Mouse (Mus musculus): ENCODE data around the gene Cdrt4. TPM values are rescaled to one million over a fixed set of nuclear protein-coding genes. Genes with fewer than 3 reads are reported as not detected.

Gene Cdrt4
- polyA plus RNA-seq, 1 experiment from 2014 or later, result not detected

- Histone ChIP-seq H3K4me1 (peaks cover 5% of the 10 kb centered on the region), H3K27ac (peak overlapping the region; percentile 63), H3K27me3 (replicated peaks) (no peaks in the 10 kb centered on the region), H3K9ac (no peak overlapping the region; the same call in 1 of the 2 replicates), H3K36me3 (replicated peaks) (no peaks in the 10 kb centered on the region), H3K9me3 (no peaks in the 10 kb centered on the region), H3K4me3 (peak overlapping the region; percentile 36), H3K4me2 (peak overlapping the region; percentile 47)
- WGBS, result 28% methylated on average over 25 of the region's 25 CpGs
- ATAC-seq (replicated peaks), result peak; percentile 94
Observed at GRCm38 (mm10) chr11:62921052-62921977, 29.7 kb upstream of the Cdrt4 start.

- Histone ChIP-seq H3K4me3 (no peak overlapping the region), H3K27me3 (replicated peaks) (no peaks in the 10 kb centered on the region), H3K36me3 (replicated peaks) (no peaks in the 10 kb centered on the region), H3K9me3 (no peaks in the 10 kb centered on the region), H3K4me1 (peaks cover 5% of the 10 kb centered on the region), H3K4me2 (no peak overlapping the region), H3K27ac (no peak overlapping the region), H3K9ac (no peak overlapping the region)
- no peak for ATAC-seq (replicated peaks)
- WGBS, result 95% methylated on average over 6 of the region's 6 CpGs
Observed at GRCm38 (mm10) chr11:62924091-62924761, 26.8 kb upstream of the Cdrt4 start.

GRCm38 (mm10) chr11:62929799-62930198, 21.2 kb upstream of the Cdrt4 start:
- no peaks in the 10 kb centered on the region for H3K27me3 ChIP-seq (replicated peaks)
- 80% methylated on average over 3 of the region's 3 CpGs for WGBS
- H3K36me3 ChIP-seq (replicated peaks), result no peaks in the 10 kb centered on the region
- H3K4me2 ChIP-seq, result no peak overlapping the region
- H3K4me1 ChIP-seq, result no peaks in the 10 kb centered on the region
- no peak for ATAC-seq (replicated peaks)
- no peaks in the 10 kb centered on the region for H3K9me3 ChIP-seq
- H3K4me3 ChIP-seq, result no peak overlapping the region
- no peak overlapping the region for H3K27ac ChIP-seq
- H3K9ac ChIP-seq, result no peak overlapping the region

GRCm38 (mm10) chr11:62930574-62930973, 20.4 kb upstream of the Cdrt4 start:
- no peaks in the 10 kb centered on the region for H3K4me1 ChIP-seq
- WGBS, result 87% methylated on average over 4 of the region's 4 CpGs
- H3K4me3 ChIP-seq, result no peak overlapping the region
- no peaks in the 10 kb centered on the region for H3K27me3 ChIP-seq (replicated peaks)
- no peak for ATAC-seq (replicated peaks)
- H3K9ac ChIP-seq, result no peak overlapping the region
- H3K9me3 ChIP-seq, result no peaks in the 10 kb centered on the region
- no peak overlapping the region for H3K27ac ChIP-seq
- no peaks in the 10 kb centered on the region for H3K36me3 ChIP-seq (replicated peaks)
- H3K4me2 ChIP-seq, result no peak overlapping the region

- no peak for ATAC-seq (replicated peaks)
- 85% methylated on average over 5 of the region's 5 CpGs for WGBS
Observed at GRCm38 (mm10) chr11:62931141-62931540, 19.9 kb upstream of the Cdrt4 start.

GRCm38 (mm10) chr11:62933099-62933498, 17.9 kb upstream of the Cdrt4 start:
- Histone ChIP-seq H3K4me2 (no peak overlapping the region), H3K27ac (no peak overlapping the region), H3K27me3 (replicated peaks) (no peaks in the 10 kb centered on the region), H3K4me1 (no peaks in the 10 kb centered on the region), H3K9ac (no peak overlapping the region), H3K4me3 (no peak overlapping the region), H3K36me3 (replicated peaks) (no peaks in the 10 kb centered on the region), H3K9me3 (no peaks in the 10 kb centered on the region)
- ATAC-seq (replicated peaks), result no peak
- 93% methylated on average over 9 of the region's 9 CpGs for WGBS

More at GRCm38 (mm10) chr11:62931141-62931540, 19.9 kb upstream of the Cdrt4 start:
- Histone ChIP-seq H3K36me3 (replicated peaks) (no peaks in the 10 kb centered on the region), H3K4me2 (no peak overlapping the region), H3K27ac (no peak overlapping the region), H3K9me3 (no peaks in the 10 kb centered on the region), H3K4me1 (no peaks in the 10 kb centered on the region), H3K4me3 (no peak overlapping the region), H3K27me3 (replicated peaks) (no peaks in the 10 kb centered on the region), H3K9ac (no peak overlapping the region)

GRCm38 (mm10) chr11:62934795-62935514, 16.0 kb upstream of the Cdrt4 start:
- ATAC-seq (replicated peaks), result no peak
- Histone ChIP-seq H3K27ac (no peak overlapping the region), H3K4me2 (no peak overlapping the region), H3K36me3 (replicated peaks) (no peaks in the 10 kb centered on the region), H3K4me3 (no peak overlapping the region), H3K27me3 (replicated peaks) (no peaks in the 10 kb centered on the region), H3K9ac (no peak overlapping the region), H3K4me1 (no peaks in the 10 kb centered on the region), H3K9me3 (no peaks in the 10 kb centered on the region)
- 90% methylated on average over 11 of the region's 11 CpGs for WGBS

- no peak overlapping the region for H3K4me3 ChIP-seq
- H3K4me2 ChIP-seq, result no peak overlapping the region
- no peaks in the 10 kb centered on the region for H3K4me1 ChIP-seq
- WGBS, result 88% methylated on average over 6 of the region's 6 CpGs
- no peaks in the 10 kb centered on the region for H3K9me3 ChIP-seq
- H3K27ac ChIP-seq, result no peak overlapping the region
- no peak for ATAC-seq (replicated peaks)
- no peak overlapping the region for H3K9ac ChIP-seq
- H3K36me3 ChIP-seq (replicated peaks), result no peaks in the 10 kb centered on the region
- no peaks in the 10 kb centered on the region for H3K27me3 ChIP-seq (replicated peaks)
Observed at GRCm38 (mm10) chr11:62937986-62938385, 13.0 kb upstream of the Cdrt4 start.

- ATAC-seq (replicated peaks), result no peak
- Histone ChIP-seq H3K4me3 (no peak overlapping the region), H3K9ac (no peak overlapping the region), H3K36me3 (replicated peaks) (no peaks in the 10 kb centered on the region), H3K4me1 (no peaks in the 10 kb centered on the region), H3K4me2 (no peak overlapping the region), H3K27me3 (replicated peaks) (no peaks in the 10 kb centered on the region), H3K9me3 (no peaks in the 10 kb centered on the region), H3K27ac (no peak overlapping the region)
- WGBS, result 68% methylated on average over 5 of the region's 5 CpGs
Observed at GRCm38 (mm10) chr11:62938921-62939320, 12.1 kb upstream of the Cdrt4 start.

GRCm38 (mm10) chr11:62940176-62940575, 10.8 kb upstream of the Cdrt4 start:
- H3K36me3 ChIP-seq (replicated peaks), result no peaks in the 10 kb centered on the region
- 95% methylated on average over 3 of the region's 3 CpGs for WGBS
- H3K27me3 ChIP-seq (replicated peaks), result no peaks in the 10 kb centered on the region

GRCm38 (mm10) chr11:62943538-62943937, 7.5 kb upstream of the Cdrt4 start:
- WGBS, result 79% methylated on average over 6 of the region's 6 CpGs
- H3K9me3 ChIP-seq, result no peaks in the 10 kb centered on the region
- ATAC-seq (replicated peaks), result no peak
- no peak overlapping the region for H3K4me3 ChIP-seq
- H3K36me3 ChIP-seq (replicated peaks), result no peaks in the 10 kb centered on the region
- no peak overlapping the region for H3K9ac ChIP-seq
- no peaks in the 10 kb centered on the region for H3K27me3 ChIP-seq (replicated peaks)
- H3K4me2 ChIP-seq, result no peak overlapping the region
- no peak overlapping the region for H3K27ac ChIP-seq
- no peaks in the 10 kb centered on the region for H3K4me1 ChIP-seq

More at GRCm38 (mm10) chr11:62940176-62940575, 10.8 kb upstream of the Cdrt4 start:
- Histone ChIP-seq H3K9ac (no peak overlapping the region), H3K4me3 (no peak overlapping the region), H3K9me3 (no peaks in the 10 kb centered on the region), H3K4me2 (no peak overlapping the region), H3K27ac (no peak overlapping the region), H3K4me1 (no peaks in the 10 kb centered on the region)
- no peak for ATAC-seq (replicated peaks)

- Histone ChIP-seq H3K4me3 (no peak overlapping the region), H3K9me3 (no peaks in the 10 kb centered on the region), H3K36me3 (replicated peaks) (no peaks in the 10 kb centered on the region), H3K27ac (no peak overlapping the region), H3K9ac (no peak overlapping the region), H3K4me2 (no peak overlapping the region), H3K4me1 (no peaks in the 10 kb centered on the region), H3K27me3 (replicated peaks) (no peaks in the 10 kb centered on the region)
- ATAC-seq (replicated peaks), result no peak
- 71% methylated on average over 4 of the region's 4 CpGs for WGBS
Observed at GRCm38 (mm10) chr11:62945514-62945913, 5.5 kb upstream of the Cdrt4 start.

All from midbrain, embryonic 15.5 days (tissue).